Mouse (Mus musculus): ENCODE results near the gene Prom2.

Prom2 gene

GRCm38 (mm10) chr2:127523950-127524729, 17.1 kb downstream of the Prom2 start:
- DNase-seq (ENCODE audit: low spot score in 2 of 2), result peak; percentile 68 to 79

- DNase-seq (ENCODE audit: low spot score in 2 of 2), result peak; percentile 86 to 90
Observed at GRCm38 (mm10) chr2:127522006-127522441, 19.2 kb downstream of the Prom2 start, which contains the start of gene Kcnip3. Gene Kcnip3 (minus strand): TSS chr2:127522094.

DNA sequence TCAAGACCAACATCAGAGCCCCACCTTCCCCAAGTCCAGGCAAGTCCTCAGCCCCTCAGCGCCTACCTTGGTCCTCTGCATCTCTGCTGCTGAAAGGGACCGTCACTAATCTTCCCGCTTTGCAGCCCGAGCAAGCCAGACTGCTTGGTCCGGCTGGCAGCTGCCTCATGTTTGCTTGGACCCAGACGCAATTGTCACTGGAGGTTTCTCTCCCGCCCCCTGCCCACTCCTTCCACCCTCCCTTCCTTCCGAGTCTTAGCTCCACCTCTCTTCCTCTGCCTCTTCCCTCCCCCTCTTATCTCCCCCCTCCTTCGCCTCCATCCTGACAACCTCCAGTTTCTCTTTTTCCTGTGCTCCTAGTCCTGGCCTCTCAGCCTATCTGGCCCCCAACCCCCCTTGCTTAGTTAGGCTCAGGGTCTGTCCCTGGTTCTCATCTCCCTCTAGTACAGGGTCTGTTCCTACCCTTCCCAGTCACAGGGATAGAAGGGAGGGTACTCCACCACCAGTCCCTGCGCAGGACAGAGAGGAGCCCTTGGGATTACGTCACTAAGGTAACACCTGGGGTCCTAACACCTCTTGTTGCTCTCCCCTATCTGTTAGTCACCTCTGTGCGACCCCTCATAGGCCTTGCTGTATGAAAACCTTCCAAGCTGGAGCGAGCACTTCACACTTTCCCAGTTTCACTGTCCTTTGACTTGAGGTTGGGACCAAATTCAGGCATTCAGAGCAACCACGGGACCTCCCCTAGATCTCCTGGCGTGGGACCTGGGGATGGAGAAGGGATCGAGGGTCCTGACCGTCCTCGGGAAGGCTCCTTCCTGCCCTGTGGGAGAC, 19.9 kb downstream of the Prom2 start:
- DNase-seq (ENCODE audit: low spot score in 2 of 2), result peak; percentile 85 to 91

GRCm38 (mm10) chr2:127520123-127520522, 21.1 kb downstream of the Prom2 start:
- no peak for DNase-seq (ENCODE audit: low spot score in 2 of 2)

GRCm38 (mm10) chr2:127519308-127519707, 22.0 kb downstream of the Prom2 start:
- DNase-seq (ENCODE audit: low spot score in 2 of 2), result peak in 1 of 2 experiments; percentile 39

DNA sequence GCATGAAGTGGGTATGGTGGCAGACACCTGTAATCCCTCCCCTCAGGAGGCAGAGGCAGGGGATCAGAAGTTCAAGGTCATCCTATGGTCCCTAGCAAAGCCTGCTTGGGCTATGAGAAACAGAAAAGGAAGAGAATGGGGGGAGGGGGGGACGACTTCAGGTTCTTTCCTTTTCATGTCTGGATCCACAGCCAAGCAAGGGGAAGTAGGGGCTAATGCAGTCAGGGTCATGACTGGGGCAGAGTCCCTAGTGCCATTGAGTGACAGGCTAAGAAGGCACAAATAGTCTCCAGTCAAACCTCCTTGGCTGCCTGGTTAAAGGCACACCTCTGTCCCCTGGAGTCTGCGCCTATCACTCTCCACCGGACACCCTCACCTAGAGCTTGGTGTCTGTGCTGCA, 22.4 kb downstream of the Prom2 start:
- DNase-seq (ENCODE audit: low spot score in 2 of 2), result no peak

- DNase-seq (ENCODE audit: low spot score in 2 of 2), result peak in 1 of 2 experiments; percentile 61
Observed at GRCm38 (mm10) chr2:127518273-127518672, 23.0 kb downstream of the Prom2 start.

DNA sequence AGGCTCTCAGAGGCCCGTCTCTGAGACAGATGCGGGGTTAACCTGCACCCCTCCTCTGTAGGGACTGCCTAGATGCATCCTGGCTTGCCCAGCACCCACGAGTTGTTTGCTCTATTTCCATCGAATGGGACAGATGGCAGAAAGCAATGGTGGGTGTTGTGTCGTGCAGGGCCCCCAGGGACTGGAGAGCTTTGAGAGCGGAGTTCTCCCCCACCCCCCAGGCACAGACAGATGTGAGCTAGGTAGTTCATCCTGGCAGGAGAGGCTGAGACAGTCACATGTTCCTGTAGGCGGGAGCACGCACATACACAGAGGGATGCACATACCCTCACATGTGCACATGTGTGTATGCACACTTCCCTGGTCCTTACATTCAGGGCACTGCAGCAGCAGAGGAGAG, 24.2 kb downstream of the Prom2 start:
- DNase-seq (ENCODE audit: low spot score in 2 of 2), result peak; percentile 66 to 83

DNA sequence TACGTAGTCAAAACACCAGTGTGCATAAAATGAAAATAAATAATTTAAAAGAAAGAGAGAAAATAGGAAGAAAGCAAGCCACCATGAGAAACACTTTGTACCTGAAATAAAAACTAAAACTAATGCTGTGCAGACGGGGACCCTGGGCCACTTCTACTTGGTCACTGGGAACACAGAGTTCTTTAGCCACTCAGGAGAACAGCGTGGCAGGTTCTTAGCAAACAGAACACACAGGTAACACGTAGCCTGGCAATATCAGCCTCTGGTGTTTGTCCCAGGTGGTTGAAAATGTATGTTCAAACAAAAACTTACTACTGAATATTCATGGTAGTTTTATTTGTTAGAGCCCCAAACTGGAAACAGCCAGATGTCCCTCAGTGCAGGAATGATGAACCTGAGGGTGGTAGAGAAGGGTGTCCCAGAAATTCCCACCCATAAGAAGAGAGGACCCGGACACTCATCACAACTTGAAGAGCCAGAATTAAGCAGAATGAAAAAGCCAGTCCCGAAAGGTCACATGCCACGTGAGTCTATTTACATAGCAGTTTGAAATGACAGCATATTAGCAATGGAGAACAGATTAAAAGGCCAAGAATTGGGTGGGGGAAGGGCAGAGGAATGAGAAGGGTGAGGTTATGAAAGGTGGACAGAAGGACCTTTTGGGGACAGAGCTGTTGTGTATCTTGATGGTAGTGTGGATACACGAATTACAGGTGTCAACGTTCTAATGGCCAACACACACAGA, 26.7 kb downstream of the Prom2 start:
- no peak for DNase-seq (ENCODE audit: low spot score in 2 of 2)

DNA sequence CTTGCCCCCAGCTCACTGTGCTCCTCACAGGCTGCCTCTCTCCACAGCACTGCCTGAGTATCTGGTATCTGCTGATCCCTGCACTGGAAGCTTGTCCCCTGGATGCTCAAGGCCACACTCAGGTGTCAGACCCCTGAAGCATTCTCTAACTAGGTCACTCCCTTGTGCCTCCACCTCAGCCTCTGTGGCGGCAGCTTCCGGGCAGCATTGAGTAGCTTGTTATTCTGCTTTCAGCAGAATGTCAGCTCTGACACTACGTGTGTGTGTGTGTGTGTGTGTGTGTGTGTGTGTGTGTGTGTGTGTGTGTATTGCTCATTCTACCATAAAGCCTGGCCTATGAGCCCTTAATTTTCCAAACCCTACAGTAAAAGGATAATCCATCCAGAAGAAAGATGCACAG, 28.0 kb downstream of the Prom2 start:
- DNase-seq (ENCODE audit: low spot score in 2 of 2), result no peak

DNA sequence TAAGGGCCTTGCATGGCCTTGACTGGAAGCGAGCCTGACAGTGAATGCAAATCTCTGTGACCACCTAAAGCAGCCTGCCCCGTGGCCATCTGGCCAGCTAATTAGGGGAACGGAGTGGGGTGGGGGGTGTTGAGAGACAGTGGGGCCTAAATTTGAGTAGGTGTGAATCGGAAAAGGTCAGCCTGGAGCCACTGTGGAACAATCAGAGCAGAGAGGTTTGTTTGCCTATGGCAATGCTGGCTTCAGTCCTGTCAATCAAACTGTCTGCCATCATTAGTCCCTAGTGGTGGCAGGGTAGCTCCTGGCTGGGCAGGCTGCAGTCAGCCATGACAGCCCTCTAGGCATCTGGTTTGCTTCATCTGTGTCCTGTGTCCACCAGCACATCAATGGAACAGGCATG, 29.8 kb downstream of the Prom2 start:
- DNase-seq (ENCODE audit: low spot score in 2 of 2), result no peak

DNA sequence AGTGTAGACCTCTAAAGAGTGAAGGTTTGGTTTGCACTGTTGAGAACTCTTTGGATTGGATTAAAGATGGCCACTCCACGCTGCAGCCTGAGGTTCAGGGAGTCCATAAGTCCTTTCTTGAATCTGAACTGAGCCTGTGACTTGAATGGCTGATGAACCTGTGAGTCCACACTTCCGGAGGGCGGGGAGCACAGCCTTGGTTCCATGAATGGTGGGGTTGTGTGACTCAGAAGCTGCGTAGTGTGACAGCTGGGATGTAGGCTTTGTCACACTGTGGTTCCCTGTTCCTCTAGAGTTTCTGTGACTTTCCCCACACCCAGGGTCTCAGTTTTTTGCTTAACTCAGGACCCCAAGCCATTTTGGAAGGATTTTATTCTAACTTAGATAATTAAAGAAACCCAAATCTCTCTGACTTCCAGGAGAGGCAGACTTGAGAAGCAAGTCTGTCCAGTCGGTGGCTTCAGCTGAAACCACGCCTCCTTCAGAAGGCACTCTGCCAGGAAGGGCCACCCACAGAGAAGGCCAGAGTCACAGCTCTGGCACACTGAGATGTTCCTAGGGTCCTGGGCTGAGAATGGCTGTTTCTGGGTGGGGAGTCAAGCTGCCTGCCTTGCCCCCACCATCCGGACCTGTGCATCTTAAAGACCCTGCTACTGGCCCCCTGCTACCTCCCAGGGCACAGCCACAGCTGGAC, 33.2 kb downstream of the Prom2 start:
- DNase-seq (ENCODE audit: low spot score in 2 of 2), result peak; percentile 73 to 74

GRCm38 (mm10) chr2:127507077-127507774, 34.0 kb downstream of the Prom2 start:
- peak; percentile 83 to 90 for DNase-seq (ENCODE audit: low spot score in 2 of 2)

GRCm38 (mm10) chr2:127506131-127506632, 35.1 kb downstream of the Prom2 start:
- DNase-seq (ENCODE audit: low spot score in 2 of 2), result no peak

DNA sequence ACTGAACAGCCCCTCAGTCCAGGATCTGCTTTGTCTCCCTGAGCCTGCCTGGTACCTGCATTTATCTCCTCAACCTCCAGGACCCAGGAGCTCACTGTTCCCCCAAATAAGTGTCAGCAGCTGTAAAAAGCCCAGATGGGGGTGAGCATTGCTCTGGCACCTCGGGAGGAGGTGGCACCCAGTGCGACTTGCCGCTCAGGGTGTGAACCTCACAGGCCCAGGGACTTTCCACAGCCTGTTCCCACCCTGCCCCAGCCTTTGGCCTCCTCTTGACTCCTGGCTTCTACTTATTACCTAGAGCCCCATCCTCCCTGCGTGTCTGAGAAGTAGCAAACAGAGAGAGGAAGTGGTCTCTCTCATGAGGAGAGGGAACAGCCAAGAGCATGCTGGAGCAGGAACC, 36.1 kb downstream of the Prom2 start:
- no peak for DNase-seq (ENCODE audit: low spot score in 2 of 2)

DNA sequence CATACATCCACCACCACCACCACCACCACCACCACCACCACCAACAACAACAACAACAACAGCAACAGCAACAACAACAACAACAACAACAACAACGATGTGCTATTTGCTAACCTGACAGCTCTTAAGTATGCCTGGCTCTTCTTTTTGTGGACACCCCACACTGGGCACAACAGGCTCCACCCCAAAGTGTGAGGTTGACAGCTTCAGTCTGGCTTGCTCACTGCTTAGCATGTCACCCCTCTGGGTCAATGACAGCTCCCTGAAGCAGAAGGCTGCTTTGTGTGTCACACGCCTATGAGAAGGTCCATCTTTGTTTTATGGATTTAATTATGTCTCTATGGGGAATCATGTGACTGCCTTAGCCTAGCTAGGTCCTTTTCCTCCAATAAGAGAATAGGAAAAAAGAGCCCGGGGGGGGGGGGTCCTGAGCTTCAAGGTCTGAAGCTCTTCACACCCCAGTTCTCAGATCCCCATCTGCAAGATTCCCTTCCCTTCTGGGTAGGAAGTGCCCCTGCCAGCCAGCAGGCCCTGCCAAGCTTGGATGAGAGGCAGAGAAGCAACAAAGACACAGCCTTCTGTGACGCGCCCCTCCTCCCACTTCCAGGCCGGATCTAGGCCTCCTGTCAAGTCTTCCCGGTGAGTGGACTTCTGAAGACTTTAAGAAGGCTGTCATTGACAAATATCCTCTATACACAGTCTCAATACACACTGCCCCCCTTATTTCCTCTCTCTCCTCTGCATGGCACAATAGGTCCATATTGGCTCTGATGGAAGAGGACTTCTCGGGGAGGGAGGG, 37.3 kb downstream of the Prom2 start:
- peak; percentile 87 to 88 for DNase-seq (ENCODE audit: low spot score in 2 of 2)

DNA sequence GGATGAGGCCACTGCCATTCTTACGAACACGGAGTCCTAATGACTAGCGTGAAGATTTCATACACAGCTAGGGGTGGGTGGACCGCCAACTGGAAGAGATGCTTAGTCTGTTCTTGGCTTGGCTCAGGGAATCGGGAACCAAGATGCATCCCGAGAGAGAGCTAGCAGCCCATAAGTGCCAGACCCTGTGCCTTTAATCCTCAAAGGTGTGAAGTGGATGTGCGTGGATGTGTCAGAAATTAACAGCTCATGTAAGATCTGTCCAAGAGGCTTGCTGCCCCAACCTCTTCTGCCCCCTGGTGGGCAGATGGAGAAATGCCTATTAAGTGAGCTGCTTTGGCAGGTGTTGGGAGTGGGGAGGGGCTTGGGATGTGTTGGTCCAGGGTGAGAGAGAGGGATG, 40.2 kb downstream of the Prom2 start:
- DNase-seq (ENCODE audit: low spot score in 2 of 2), result peak; percentile 65 to 68

GRCm38 (mm10) chr2:127498750-127499149, 42.5 kb downstream of the Prom2 start:
- DNase-seq (ENCODE audit: low spot score in 2 of 2), result peak in 1 of 2 experiments; percentile 70

DNA sequence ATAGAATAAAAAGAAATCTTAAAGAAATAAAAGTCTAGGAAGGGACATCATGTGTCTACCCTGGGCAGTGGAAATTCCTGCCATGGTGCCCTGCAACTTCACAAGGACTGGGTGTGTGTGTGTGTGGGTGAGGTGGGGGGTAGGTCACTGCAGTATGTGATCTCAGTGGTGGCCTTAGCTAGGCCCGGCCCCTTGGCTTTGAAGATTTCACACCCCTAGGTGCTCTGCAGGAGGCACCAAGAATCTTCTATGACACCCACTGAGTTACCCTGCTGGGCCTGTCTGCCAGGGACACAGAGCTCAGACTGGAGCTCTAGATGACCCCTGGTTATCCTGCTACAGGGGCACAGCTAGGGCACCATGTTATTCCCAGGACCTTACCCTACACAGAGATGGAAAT, 44.9 kb downstream of the Prom2 start:
- no peak for DNase-seq (ENCODE audit: low spot score in 2 of 2)

Measured in right cerebral cortex, postnatal 10 days (tissue).